Mouse (Mus musculus) hindbrain, embryonic 16.5 days (tissue): Measurements from ENCODE around the gene Lrpprc. TPM values are rescaled to one million over a fixed set of nuclear protein-coding genes. Genes with fewer than 3 reads are reported as not detected.
A peak's percentile ranks its signal among the peaks of the same experiment; 100 is the strongest.

Experiments
- ATAC-seq: fragments of 200-750 bp; cut with Nextera tagmentation; 2 replicates; pipeline ENCODE4 v1.8.0; 2017; ENCODE audit warnings: moderate TSS enrichment, moderate library complexity
- H3K27ac ChIP-seq: fragments of 300-500 bp; sonication (generic); 2 replicates; pipeline ENCODE4 v1.5.1; 2014; ENCODE audit warnings: low read depth, mild to moderate bottlenecking, control low read depth, low read length, moderate library complexity
- H3K27me3 ChIP-seq: fragments of 300-500 bp; sonication (generic); replicated peaks from 2 replicates; pipeline ENCODE4 v1.6.1; 2014; ENCODE audit warnings: low read length; ENCODE audit not compliant: control insufficient read depth, insufficient read depth
- H3K36me3 ChIP-seq: fragments of 300-500 bp; sonication (generic); 2 replicates; pipeline ENCODE4 v1.6.1; 2014; ENCODE audit warnings: mild to moderate bottlenecking, low read length, moderate library complexity, mixed read lengths; ENCODE audit not compliant: control insufficient read depth, insufficient read depth
- H3K4me1 ChIP-seq: fragments of 300-500 bp; sonication (generic); 2 replicates; pipeline ENCODE4 v1.6.1; 2014; ENCODE audit warnings: low read depth, low read length; ENCODE audit not compliant: control insufficient read depth, insufficient read depth
- H3K4me2 ChIP-seq: fragments of 300-500 bp; sonication (generic); 2 replicates; pipeline ENCODE4 v1.6.1; 2014; ENCODE audit warnings: mild to moderate bottlenecking, low read length, control low read depth, moderate library complexity
- H3K4me3 ChIP-seq: fragments of 300-500 bp; sonication (generic); 2 replicates; pipeline ENCODE4 v1.5.1; 2014; ENCODE audit warnings: mild to moderate bottlenecking, low read length, control low read depth, moderate library complexity
- H3K9ac ChIP-seq: fragments of 300-500 bp; sonication (generic); 2 replicates; pipeline ENCODE4 v1.6.1; 2014; ENCODE audit warnings: low read depth, mild to moderate bottlenecking, control low read depth, low read length, moderate library complexity
- H3K9me3 ChIP-seq: fragments of 300-500 bp; sonication (generic); 2 replicates; pipeline ENCODE4 v1.6.1; 2014; ENCODE audit warnings: mild to moderate bottlenecking, low read length, moderate library complexity; ENCODE audit not compliant: control insufficient read depth
- WGBS: fragments of 180-500 bp; shearing (Covaris S2); extraction: QIAGEN DNeasy Blood & Tissue Kit; methylation state at CpG from one replicate; pipeline ENCODE4 v1.1.7; 2014; 5-methylcytosine and 5-hydroxymethylcytosine counted together
- polyA plus RNA-seq: library from polyadenylated mRNA; unstranded; fragments of >200 nt; fragmentation: Nextera tagmentation; extraction: Ambion mirVana; gene quantifications from 2 replicates; pipeline ENCODE4 v1.2.1, GENCODE M21; 2015

Gene Lrpprc
- polyA plus RNA-seq, 1 experiment from 2014 or later = 43.4 TPM

DNA sequence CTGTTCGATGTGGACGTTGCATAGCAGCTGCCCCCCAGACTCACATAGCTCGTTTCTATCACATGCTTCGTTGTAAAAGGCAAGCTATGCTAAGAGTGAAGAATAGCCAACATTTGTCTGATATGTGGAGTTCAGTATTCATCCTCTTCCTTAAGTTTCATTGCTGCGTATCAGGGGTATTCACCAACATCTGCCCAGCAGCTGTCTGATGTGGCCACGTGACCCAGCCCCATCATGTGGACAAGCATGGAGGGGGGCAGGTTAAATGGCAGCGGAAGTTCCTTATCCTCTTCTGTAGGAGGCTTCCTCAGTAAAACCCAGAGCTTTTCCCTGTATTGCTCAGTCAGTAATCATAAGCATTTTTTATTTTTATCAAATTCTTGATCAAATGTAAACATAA, 132.8 kb downstream of the Lrpprc start:
- WGBS = 69% methylated on average over 7 of the region's 7 CpGs
- Histone ChIP-seq H3K9ac (0 out of 2 replicates have a peak overlapping the region, but pooled peaks have one; percentile 6), H3K4me2 (no peak overlapping the region), H3K27me3 (no peaks in the 10 kb centered on the region), H3K27ac (no peak overlapping the region), H3K36me3 (no peaks in the 10 kb centered on the region), H3K9me3 (no peaks in the 10 kb centered on the region), H3K4me1 (peaks cover 11% of the 10 kb centered on the region), H3K4me3 (no peak overlapping the region)
- no peak for ATAC-seq

DNA sequence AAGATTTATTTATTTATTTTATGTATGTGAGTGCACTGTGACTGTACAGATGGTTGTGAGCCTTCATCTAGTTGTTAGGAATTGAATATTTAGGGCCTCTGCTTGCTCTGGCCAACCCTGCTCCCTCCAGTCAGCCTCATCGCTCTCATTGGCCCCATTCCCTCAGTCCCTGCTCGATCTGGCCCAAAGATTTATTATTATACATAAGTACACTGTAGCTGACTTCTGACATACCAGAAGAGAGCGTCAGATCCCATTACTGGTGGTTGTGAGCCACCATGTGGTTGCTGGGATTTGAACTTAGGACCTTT, 133.2 kb downstream of the Lrpprc start:
- H3K4me2 ChIP-seq = no peak overlapping the region
- H3K4me3 ChIP-seq = no peak overlapping the region
- no peaks in the 10 kb centered on the region for H3K27me3 ChIP-seq
- H3K27ac ChIP-seq = no peak overlapping the region
- H3K4me1 ChIP-seq = peaks cover 11% of the 10 kb centered on the region
- peak; percentile 66 for ATAC-seq
- WGBS = 58% methylated on average over 3 of the region's 3 CpGs
- H3K9ac ChIP-seq = no peak overlapping the region
- no peaks in the 10 kb centered on the region for H3K36me3 ChIP-seq
- H3K9me3 ChIP-seq = no peaks in the 10 kb centered on the region

DNA sequence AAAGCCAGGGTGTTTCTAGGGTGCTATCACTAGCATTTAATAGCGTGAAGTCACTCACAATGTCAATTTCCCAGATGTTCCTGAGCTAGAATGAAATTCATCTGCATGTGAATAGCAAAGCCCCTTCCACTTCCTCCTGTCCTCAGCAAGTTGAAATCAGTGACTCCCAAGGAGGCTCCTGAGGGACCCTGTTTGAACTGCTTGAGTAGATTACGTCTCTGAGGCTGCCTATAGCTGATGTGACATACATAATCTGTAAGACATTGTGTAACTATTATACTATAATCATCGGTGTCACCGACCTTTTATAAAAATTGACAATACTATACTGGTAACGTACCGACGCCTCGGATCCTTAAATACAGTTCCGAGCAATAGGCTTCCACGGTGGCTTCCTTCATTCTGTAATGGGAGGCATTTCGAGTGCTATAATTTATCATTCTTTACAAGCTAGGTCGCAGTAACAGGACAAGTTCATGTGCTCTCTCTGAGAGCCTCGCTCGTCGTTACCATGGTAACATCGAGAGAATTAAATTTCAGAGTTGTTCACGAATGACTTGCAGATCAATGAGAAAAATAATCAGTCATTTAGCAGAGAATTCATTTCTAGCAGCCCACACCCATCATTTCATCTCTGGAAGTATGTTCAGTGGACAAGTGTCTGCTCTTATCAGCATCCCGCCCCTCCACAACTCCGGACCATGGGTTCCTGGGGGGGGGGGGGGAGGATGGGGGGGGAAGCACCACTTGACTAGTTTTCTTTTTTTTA, 133.8 kb downstream of the Lrpprc start:
- no peaks in the 10 kb centered on the region for H3K9me3 ChIP-seq
- 34% methylated on average over 19 of the region's 19 CpGs for WGBS
- H3K4me1 ChIP-seq = peaks cover 11% of the 10 kb centered on the region
- H3K4me2 ChIP-seq = no peak overlapping the region; the same call in none of the 2 replicates
- no peak overlapping the region for H3K9ac ChIP-seq
- no peaks in the 10 kb centered on the region for H3K27me3 ChIP-seq
- no peak overlapping the region for H3K4me3 ChIP-seq
- H3K36me3 ChIP-seq = no peaks in the 10 kb centered on the region
- peak; percentile 84 for ATAC-seq
- peak overlapping the region; percentile 14; the same call in 1 of the 2 replicates for H3K27ac ChIP-seq

DNA sequence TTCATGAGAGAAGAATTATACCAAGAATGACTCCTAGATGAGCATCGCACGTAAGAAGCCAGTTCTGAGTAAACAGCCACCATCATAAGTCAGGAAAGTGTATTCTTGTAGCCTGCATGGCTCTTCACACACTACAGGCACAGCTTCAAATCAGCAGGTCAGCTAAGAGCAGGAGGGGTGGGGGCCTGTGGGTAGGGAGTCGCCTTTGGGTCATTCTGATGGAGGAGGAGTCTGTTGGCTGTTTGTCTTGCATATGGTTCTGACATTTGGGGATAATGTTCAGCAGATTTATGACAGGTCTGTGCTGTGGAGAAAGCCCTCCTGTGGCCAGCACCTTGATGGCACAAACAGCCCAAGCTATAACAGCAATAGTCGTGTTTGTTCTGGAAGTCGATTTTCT, 134.4 kb downstream of the Lrpprc start:
- H3K27ac ChIP-seq = peak overlapping the region; percentile 14; the same call in 1 of the 2 replicates
- H3K36me3 ChIP-seq = no peaks in the 10 kb centered on the region
- no peak overlapping the region for H3K4me2 ChIP-seq
- WGBS = 55% methylated on average over 5 of the region's 5 CpGs
- no peaks in the 10 kb centered on the region for H3K9me3 ChIP-seq
- no peak overlapping the region for H3K9ac ChIP-seq
- H3K4me1 ChIP-seq = peaks cover 11% of the 10 kb centered on the region
- H3K27me3 ChIP-seq = no peaks in the 10 kb centered on the region
- no peak overlapping the region for H3K4me3 ChIP-seq
- peak; percentile 31; the same call in 1 of the 2 replicates for ATAC-seq

Other genes with a start within 250 kb of the Lrpprc start
- 39.0 and 40.0 TPM in 2 replicates for gene Dync2li1, start 164.3 kb downstream of the Lrpprc start, polyA plus RNA-seq
- gene Abcg8, start 114.5 kb downstream of the Lrpprc start, polyA plus RNA-seq = 0.04 and 0.06 TPM in 2 replicates
- gene Abcg5, start 107.8 kb downstream of the Lrpprc start, polyA plus RNA-seq = 1.8 and 2.3 TPM in 2 replicates
- gene Ppm1b, start 166.0 kb upstream of the Lrpprc start, polyA plus RNA-seq = 72.8 and 74.5 TPM in 2 replicates
- gene Slc3a1, start 237.6 kb upstream of the Lrpprc start, polyA plus RNA-seq = 0.09 and 0.17 TPM in 2 replicates